Mouse (Mus musculus) ovary, adult 18-20 months (tissue): ENCODE measurements around the gene Tlr9.

ENCODE experiments used
- DNase-seq: peaks from one replicate; pipeline ENCODE4 v3.0.0; 2022; ENCODE audit warnings: low spot score, mixed read lengths

Tlr9 gene

DNA sequence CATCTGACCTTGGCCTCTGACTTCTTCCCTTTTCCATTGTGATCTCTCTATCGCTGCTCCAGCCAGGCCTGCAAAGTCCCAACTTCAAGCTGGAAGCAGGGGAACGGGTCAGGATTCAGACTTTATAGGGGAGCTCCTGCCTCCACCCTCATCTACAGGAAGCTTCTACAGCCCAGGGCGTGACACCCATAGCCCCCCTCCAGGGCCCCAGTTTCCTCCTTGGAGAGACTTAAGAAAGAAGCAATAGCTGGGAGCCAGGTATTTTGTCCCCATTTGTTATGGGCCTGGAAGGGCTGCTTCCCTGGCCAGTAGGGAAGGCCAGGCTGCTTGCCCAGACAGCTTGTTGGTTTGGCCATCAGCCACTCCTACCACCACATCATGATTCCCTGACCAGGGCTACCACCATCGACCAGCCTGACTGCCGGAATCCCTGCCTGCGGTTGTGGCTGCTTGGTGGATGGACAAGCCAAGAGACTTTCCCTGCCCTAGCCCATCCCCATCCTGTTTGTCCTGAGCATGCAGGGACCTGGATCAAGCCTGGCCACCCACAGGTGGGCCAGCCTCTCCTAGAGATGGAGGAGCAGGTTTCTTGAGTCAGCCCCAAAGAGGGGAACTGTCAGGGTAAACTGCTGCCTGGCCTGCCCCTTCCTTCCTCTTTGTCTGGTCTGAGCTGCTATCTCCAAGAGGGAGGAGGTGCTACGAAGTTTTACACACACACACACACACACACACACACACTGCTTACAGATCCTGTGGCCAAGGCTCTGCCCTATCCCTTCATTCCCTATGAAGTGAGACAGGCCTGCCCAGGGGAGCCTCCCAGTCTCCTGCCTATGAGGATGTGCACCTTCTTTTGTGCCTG is 18.2 kb upstream of the Tlr9 start:
- no peak for DNase-seq

DNA sequence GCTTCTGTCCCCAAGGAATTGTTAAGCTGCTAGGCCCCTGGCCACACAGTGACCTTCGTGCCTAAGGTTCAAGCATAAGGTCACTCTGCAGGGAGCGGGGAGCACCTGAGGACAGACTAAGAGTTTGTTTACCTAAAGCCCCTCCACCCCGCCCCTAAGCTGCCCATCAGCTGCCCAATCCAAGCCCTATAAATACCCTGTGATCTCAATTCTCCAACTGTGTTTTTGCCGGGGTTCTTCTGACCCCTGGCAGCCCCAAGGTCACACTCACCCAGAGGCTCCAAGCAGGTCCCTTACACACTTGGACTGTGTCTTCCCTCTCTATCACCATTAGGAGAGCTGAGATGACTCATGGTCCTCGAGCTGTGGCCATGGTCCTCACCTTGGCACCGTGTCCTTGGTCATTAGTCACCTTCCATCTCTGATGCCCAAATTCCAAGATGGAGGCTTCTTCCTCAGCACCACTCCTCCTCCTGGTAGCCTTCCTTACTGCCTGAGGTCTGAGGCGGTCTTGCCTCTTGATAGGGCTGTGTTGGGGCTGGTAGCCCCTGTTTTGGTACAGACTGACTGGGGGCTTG is 16.6 kb upstream of the Tlr9 start:
- no peak for DNase-seq

DNA sequence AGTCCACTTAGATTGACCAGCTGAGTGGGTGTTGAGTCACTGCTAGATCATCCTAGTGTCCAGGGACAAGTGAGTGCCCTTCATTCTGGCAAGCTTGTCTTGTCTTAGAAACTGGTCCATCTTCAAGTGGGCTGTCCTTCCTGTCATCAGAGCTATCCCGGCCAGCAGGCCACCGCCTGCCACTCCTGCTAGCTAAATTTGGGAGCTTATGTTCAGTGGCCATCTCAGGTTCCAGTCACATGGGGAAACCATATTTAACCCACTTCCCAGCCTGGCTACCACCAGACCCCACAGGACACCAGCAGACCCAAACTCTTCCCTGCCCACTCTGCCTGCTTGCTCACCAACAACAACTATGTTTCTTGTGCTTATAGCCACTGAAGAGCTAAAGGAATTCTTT is 15.9 kb upstream of the Tlr9 start:
- no peak for DNase-seq

DNA sequence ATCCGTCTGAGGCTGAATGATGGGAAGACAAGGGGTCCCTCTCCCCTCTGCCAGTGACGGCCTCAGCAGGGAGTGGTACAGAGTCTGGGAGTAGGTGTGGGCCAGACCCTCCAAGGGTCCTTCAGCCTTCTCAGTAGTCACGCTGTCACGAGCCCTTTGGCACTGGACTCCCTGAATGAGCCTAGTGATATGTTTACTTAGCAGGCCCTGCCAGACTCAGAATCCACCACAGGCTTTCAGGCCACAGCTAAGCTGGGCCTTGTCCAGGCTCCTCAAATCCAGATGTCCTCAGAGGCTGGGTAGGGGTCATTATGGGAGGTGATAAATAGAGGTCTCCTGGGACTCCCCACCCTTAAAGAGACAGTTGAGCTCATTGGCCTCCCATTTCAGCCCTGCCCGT is 14.2 kb upstream of the Tlr9 start:
- DNase-seq: no peak

DNA sequence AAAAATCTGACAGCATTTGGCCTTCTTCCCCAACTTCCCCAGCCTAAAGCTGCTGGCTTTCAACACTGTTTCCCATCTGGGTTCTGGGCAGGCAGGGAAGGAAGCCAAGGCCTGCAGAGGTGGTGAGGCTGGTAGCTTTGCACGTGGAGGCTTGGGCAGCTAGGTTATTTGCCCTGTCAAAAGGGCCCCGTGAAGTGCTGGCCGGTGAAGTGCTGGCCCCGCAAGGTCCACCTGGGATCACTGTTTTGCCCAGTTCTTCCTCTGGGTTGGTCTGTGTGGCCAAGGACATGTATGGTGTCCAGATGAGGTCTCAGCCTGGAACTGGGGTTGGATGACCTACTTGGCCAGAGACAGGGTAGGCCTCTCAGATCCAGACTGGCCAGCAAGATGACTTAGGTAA is 12.4 kb upstream of the Tlr9 start:
- DNase-seq: no peak

DNA sequence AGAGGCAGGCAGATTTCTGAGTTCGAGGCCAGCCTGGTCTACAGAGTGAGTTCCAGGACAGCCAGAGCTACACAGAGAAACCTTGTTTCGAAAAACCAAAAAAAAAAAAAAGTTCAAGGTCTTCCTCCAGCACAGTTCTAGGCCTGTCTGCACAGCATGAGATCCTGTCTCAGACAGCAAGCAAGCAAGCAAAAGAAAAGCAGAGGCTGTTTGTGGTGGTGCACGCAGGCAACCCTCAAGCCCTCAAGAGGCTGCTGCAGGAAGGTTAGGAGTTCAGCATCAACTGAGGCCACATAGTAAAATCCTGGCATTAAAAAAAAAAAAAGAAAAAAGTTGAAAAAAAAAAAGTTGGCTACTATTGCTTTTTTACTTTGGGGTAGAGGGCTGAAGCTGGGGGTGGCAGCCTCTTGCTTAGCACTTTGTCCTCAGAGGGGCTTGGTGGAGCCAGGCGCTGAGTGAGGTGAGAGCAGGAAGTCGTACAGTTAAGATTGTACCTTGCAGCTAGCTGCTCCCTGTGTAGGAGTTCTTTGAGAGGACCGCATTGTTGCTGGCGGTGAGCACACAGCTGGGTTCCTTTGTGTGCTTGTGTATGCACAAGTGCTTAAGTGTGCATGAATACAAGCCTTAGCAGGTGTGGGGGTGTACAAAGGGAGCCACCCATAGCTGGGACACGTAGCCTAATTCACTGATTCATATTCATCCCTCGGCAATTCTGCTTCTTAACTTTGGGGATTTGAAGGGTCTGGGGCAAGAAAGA is 11.4 kb upstream of the Tlr9 start:
- DNase-seq: no peak

DNA sequence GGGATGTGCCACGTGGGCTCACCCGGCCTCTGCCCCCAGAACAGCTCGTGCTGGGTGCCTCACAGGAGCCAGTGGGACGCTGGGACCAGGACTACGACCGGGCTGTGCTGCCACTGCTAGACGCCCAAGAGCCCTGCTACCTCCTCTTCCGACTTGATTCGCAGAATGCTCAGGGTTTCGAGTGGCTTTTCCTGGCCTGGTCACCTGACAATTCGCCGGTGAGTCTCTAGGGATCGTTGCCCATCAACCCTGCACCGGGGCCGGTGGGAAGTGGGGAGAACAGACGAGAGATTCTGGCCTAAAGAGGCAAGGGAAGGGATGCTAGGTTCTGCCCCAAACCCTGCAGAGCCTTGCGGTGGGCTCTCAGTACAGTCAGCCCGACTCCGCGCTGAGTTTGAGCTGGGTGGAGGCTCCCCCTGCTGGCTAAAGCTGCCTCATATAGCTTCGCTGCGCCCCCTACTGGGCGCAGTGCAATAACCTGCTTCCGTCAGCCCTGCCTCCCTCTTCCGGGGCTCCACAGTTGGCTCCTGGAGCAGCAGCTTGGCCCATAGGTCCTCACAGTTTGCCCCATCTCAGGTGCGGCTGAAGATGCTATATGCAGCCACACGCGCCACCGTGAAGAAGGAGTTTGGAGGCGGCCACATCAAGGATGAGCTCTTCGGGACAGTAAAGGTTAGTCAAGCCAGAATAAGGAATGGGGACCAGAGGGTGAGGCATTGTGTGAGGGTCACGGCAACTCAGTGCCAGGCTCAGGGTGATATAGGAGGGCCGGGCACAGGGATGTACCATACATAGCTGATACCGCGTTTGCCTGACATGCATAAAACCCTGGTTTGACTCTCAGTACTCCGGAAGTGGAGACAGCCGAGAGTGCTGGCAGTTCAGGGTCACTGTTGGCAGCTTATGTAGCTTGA is 10.5 kb upstream of the Tlr9 start:
- peak; percentile 61 for DNase-seq

DNA sequence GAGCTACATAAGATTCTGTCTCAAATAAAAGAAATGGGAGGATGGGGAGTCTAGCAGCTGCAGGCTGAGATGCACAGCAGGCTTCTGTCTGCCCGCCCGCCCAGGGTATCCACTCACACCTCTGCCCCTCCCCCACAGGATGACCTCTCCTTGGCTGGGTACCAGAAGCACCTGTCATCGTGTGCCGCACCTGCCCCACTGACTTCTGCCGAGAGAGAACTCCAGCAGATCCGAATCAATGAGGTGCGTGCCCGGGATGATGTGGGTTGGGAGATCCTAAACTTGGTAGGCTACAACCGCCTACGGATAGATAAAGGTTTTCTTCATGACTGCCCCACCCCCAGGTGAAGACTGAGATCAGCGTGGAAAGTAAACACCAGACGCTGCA is 9.8 kb upstream of the Tlr9 start:
- no peak for DNase-seq

DNA sequence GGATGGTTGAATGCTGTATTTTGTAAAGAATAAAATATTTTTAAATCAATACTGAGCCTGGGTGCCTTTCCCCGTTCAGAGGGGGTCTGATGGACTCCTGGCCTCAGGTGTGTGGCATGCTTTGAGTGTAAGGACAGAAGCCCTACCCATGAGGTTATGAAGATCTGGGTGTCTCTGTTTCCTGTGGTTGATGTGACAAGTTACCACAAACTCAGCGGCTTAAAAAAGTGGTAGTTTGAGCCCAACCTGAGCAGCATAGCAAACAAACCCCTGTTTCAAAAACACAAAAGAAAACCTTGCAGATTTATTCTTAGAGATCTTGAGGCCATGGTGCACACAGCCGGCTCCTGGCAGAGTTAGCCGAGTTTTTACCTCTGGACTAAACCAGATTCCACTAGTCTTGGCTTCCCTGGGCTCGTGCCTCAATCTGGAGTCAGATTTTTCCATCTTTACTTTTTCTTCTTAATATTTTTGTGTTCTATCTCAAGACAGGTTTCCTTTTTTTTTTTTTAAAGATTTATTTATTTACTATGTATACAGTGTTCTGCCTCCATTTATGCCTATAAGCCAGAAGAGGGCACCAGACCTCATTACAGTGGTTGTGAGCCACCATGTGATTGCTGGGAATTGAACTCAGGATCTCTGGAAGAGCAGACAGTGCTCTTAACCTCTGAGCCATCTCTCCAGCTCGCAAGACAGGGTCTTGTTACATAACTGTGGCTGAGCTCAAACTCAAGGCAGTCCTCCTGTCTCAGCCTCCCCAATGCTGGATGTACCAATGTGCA is 6.9 kb upstream of the Tlr9 start:
- no peak for DNase-seq

DNA sequence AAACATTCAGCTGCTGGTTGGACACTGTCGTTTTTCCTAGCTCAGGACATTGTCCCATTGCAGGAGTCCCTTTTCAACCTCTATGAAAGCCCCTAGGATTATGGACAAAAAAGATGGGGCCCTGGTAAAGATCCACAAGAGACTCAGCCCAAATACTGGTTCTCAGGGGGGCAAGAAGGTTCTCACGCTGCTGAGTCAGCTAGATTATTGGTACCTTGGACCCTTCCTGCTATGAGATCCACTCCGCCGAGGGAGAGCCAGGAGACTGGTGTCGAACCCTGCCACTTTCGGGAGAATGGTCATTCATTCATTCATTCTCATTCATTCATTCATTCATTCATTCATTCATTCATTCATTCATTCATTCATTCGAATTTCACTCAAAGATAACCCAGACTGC is 5.4 kb upstream of the Tlr9 start:
- no peak for DNase-seq

DNA sequence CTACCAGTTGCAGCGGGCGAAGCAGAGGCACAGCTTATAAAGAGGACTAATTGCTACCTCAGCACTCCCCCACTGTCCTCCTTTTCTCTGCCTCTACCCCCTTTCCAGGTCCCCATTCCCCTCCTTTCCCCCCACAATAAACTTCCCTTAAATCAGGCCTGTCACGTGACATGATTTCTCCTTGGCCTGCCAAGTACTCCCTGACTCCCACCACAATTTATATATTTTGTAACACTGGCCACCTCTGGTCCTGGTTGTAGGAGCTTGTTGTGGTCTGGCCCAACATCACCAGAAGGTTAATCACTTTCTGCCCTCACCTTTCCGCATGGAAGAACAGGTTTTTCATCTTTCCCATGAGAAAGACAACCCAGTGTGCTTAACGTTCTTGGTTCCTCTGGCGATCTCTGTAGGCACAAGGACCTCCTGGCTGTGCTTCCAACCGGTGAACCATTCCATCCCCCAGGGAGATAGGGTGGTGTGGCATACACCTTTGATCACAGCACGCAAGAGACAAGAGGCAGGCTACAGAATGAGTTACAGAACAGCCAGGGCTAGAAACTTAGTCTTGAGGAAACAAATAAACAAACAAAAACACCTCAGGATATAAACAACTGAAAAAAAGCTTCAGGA is 1.4 kb upstream of the Tlr9 start:
- no peak for DNase-seq

DNA sequence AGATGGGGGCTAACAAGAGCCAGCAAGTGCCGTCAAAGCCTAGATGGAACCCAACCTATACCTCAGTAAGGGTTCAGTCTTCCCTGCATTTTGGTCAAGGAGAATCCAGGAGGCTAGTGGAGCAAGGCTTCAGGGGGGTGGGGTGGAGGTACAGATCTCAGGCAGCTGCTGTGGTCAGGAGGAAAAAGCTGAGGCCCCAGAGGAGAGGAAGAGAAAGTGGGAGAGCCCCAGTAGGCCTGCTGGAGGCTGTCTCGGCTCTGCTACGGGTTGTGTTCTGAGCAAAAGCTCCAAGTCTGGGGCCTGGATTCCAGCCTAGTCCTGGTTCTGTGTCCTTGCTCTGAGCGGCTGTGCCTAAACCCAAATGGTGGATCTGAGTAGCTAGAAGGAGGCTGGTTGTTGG is 596 bp downstream of the Tlr9 start:
- no peak for DNase-seq

DNA sequence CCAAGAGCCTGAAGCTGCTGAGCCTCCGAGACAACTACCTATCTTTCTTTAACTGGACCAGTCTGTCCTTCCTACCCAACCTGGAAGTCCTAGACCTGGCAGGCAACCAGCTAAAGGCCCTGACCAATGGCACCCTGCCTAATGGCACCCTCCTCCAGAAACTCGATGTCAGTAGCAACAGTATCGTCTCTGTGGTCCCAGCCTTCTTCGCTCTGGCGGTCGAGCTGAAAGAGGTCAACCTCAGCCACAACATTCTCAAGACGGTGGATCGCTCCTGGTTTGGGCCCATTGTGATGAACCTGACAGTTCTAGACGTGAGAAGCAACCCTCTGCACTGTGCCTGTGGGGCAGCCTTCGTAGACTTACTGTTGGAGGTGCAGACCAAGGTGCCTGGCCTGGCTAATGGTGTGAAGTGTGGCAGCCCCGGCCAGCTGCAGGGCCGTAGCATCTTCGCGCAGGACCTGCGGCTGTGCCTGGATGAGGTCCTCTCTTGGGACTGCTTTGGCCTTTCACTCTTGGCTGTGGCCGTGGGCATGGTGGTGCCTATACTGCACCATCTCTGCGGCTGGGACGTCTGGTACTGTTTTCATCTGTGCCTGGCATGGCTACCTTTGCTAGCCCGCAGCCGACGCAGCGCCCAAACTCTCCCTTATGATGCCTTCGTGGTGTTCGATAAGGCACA is 3.2 kb downstream of the Tlr9 start:
- no peak for DNase-seq

DNA sequence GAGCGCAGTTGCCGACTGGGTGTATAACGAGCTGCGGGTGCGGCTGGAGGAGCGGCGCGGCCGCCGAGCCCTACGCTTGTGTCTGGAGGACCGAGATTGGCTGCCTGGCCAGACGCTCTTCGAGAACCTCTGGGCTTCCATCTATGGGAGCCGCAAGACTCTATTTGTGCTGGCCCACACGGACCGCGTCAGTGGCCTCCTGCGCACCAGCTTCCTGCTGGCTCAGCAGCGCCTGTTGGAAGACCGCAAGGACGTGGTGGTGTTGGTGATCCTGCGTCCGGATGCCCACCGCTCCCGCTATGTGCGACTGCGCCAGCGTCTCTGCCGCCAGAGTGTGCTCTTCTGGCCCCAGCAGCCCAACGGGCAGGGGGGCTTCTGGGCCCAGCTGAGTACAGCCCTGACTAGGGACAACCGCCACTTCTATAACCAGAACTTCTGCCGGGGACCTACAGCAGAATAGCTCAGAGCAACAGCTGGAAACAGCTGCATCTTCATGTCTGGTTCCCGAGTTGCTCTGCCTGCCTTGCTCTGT is 3.8 kb downstream of the Tlr9 start:
- DNase-seq: no peak

DNA sequence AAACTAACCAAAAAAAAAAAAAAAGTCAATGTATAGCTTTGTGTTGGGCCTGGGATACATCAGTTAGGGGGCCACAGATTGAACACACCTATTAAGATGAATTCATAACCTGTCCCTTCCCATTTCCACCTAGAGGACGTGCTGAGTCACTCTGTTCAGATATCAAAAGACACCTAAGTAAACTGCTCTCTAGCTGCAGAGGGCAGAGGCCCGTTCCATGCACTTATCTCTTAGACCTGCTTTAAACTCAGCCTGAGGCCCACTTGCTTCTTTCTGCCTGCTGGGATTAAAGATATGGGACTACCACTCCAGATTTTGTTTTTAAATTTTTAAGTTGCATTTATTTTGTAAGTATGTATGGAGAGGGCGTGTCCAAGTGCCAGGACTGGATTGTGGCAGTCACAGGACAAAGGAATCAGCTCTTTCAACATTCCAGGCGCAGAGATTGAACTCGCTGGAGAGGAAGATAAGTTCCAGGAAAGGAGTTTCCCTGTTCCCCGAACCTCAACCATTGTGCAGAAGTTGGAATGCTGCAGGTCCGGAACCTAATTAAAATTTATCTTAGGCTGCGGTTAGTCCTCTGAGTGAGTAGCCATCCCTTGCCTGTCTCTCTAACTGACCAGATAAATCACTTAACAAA is 5.5 kb downstream of the Tlr9 start:
- no peak for DNase-seq

DNA sequence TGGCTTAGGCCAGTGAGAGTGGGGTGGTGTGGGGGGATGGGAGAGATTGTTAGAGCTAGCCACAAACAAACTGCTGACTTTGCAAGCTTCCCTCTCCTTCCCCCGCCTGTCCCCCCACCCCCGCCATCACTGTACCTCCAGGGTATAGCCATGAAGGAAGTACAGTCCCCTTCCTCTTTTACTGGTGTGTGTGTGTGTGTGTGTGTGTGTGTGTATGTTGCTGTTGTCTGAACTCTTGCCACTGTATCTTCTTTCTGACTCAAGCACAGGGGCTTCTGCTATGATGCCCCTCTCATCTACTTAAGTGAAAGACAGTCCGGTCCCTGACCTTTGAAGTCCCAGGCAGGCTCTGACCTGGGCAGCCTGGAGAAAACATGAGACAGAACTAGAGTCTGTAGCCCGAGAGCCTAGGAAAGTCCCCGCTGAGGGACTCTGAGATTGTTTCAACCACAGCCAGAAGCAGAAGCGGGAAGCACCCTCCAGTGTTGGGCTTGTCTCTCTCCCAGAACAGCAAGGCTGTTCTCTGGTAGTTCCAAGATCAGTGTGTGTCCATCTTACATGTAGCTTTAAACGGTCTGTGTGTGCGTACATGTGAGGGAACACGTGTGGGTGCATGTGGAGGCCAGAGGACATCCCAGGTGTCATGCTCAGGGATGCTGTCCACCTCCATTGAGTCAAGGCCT is 7.8 kb downstream of the Tlr9 start:
- DNase-seq: no peak

DNA sequence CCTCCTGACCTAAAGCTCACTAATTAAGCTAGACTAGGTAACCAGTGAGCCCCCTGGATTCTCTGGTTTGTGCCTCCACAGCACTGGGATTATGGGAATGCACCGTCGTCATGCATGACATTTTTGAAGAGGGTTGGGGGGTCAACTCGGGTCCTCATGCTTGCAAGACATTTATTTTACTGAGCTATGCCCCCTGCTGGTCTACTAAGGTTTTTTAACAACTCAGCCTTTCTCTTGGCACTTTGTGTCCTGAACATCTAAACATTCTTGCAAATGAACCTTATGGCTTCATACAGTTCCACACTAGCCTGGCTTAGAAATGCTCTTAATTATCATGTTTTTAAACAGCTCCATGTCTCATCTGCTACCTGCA is 8.3 kb downstream of the Tlr9 start:
- DNase-seq: no peak

DNA sequence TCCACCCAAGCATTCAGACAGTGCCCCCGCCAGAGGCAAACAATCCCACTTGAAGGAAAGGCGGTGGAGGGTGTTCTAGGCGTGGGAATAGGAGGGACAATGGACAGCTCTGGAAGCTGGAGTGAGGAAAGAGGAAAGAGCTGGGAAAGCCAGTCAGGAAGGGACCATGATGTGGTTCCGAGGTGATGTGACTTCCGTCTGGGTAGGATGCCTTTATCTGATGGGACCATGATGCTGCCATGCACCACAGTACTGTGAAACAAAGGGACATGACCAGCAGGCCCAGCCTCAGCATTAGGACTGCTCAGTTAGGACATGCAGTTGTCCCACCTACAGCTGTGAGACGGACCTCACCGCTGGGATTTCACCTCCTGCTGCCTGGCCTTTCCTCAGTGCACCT is 8.8 kb downstream of the Tlr9 start:
- DNase-seq: no peak

DNA sequence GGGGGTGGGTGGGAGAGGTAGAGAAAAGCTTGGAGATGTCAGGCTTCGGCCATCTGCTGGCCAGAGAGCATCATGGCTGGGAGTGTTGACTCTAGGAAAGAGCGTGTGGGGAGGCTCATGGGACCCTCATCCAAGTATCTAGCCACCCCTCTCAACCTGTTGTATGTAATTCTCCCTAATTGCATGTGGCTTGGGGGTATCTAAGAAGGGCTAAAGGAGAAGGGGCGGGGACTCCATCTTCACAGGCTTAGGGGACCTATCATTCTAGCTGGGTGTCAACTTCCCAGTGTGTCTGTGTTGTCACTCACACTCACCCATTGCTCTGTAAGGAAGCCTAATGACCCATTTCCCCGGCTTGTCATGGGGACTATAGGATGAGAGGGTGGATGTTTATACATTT is 9.4 kb downstream of the Tlr9 start:
- DNase-seq: no peak
